Mouse (Mus musculus) regulatory T cell (primary cell): ENCODE results near the gene Garem2.

Source experiments
- in situ Hi-C: fragments of 300-600 bp; cut with MboI, MseI; formaldehyde crosslinking; loops from one replicate; pipeline ENCODE4 v1.15.1; 2025; ENCODE audit warnings: high pct_unique_total_duplicates

The Garem2 gene

DNA sequence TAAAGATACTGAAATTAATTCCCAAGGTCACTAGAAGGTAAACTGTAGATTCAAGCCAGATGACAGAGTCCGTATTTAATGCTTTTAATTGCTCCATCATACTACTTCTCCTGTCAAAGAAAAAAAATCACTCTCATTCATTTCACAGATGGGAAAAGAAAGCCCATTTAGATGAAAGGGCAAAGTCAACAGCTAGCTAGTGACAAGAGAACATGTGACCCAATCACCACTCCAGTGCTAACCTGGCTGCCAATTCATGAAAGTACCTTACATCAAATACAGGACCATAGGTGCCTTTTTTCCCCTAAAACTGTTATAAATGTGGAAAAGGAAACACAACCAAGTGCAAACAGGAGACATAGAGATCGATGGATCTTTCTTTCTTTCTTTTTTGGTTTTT lies 48.3 kb downstream of the Garem2 start:
- in situ Hi-C loops: no loop called here

DNA sequence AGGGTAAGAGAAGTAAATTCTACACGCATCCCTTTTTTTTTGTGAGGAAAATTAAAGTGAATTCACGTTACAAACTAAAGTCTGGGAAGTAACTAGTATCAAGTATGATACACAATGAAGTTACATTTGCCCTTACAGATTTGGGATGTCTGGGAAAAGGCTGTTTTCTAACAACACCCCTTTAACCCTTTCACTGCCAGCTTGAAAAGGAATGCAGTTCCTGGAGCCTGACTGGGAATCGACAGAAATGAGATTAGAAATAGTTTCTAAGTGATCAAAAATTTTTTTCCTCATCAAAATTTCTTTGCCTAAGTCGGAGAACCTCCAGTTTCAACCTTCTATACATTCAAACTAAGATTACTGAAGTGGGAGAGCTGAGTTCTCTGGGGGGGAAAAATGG lies 49.1 kb downstream of the Garem2 start:
- in situ Hi-C loops: no loop called here

DNA sequence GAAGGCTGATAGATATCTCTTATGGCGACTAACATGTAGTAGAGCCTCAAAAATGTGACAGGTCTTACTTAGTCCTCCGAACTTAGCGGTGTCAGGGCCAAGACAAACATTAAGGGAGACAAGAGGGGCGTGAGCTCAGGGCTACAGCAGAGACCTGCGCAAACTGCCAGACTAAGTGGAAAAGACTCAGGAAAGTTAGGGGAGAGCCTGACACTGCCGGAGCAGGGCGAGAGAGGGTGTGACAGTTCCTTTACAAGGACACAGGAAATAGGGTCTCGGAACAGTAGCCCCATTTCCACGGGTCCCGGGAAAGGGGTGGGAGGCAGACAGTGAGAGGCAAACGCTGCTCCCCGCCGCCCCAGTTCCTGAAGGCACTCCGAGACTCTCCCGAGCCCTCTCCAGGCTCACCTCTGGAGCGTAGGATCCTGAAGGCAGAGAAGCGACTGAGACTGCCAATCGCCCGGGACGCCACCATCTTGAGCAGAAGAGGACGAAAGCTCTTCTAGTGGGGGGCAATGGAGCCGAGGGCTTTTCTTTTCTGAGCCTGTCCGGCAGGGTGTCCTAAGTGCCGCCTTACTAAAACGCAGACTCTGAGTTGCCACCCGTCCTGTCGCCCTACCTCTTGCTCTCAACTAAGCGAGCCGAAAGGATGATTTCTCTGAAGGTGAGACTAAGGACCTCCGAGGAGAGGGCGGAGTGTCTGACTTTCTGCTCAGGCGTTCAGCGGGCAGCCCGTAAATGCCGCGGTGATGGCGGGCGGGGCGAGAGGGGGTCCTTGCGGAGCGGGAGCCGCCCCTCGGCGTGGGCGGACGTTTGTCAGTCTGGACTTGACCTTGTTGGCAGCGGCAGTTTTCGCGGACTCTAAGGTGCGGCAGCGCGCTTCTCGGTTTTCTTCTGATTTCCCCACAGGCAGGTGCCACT lies 49.8 kb downstream of the Garem2 start, which contains the start of the genes Hadha and Hadhb:
Gene Hadha, minus strand, starts transcription at position 689 of the 921 bp plus-strand sequence.
Gene Hadhb, plus strand, starts transcription at position 775 of the 921 bp plus-strand sequence.
- in situ Hi-C loops: no loop called here

DNA sequence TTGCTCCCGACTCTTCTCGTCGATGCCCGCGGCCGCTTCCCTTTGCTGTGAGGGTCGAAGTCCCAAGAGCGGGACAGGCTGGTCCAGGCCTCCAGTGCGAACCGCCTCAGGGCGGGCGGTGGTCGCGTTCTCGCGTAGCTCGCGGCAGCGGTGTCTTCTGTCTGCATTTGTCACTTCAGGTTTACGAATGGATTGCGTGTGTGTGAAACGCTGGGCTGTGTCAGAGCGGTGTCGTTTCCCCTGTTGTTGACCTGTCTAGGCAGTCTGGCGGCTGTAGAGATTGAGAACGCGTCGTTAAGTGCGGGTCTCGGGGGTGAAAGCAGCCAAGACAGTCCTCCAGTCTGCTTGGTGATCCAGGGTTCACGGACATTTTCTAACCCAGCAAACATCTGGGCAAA lies 50.4 kb downstream of the Garem2 start:
- in situ Hi-C loops: no loop called here

DNA sequence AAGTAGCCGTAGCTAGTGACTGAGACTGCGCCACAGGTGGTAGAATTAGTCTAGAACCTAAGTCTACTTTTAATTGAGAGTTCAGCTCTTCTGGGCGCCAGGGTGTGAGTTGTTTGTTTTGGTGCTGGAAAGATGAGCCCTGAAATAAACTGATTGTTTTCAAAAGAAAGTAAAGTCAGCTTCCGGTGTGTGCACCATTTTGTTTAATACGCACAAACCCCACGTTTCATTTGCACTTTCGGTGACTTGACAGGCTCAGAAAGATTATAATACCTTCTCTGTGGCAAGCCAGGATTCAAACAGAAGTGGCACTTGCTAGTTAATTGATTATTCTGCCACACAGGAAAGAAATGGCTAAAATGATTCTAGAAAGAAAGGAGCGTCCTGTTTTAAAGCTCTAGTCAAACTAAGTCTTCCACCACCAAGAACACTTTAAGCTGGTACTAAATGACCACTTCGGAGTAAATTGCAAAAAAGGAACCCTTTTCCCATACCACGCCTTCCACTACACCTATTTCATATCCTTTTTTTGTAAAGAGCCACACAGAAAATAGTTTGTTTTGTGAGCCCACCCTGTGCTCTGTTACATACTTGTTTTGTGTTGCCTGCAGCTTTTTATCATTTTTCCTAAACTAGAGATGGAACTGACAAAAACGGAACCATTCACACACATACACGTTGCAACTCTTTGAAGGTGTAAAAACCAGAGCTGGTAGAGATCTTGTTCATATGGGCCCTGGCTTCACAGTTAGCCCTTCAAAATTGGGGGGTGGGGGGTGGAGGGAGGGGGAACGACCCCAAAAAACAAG lies 51.1 kb downstream of the Garem2 start:
- in situ Hi-C loops: no loop called here

DNA sequence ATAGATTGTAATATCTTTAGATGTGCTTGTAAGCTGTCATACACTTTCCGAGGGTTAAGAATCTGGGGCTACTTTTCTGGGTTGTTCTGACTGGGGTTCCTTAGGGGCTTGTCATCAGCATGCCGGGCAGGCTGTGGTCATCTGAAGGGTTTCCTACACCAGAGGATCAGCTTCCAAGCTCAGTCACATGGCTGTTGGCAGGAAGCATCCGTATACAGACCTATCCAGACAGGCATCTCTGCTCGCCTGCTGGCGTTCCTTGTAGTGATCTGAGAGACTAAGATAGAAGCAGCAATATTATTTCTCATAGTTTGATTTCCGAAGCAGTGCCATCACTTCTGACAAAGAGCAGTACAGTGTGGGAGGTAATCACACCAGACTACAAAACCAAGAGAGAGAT lies 54.6 kb downstream of the Garem2 start:
- in situ Hi-C loops: no loop called here

DNA sequence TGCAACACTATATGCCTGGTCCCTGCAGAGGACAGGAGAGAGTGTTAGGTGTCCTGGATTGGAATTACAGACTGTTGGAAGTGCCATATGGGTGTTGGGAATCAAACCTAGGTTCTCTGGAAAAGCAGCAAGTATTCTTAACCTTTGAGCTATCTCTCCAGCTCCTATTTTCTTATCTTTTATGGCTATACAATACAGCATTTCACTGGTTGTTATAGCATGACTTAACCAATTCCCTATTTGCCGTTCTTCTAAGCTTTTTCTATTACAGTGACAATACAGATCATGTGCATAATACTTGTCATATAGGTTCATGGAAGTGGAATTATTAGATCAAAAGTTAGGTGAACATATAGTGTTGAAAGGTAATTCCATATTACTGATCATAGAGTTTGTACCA lies 56.9 kb downstream of the Garem2 start:
- in situ Hi-C loops: no loop called here

DNA sequence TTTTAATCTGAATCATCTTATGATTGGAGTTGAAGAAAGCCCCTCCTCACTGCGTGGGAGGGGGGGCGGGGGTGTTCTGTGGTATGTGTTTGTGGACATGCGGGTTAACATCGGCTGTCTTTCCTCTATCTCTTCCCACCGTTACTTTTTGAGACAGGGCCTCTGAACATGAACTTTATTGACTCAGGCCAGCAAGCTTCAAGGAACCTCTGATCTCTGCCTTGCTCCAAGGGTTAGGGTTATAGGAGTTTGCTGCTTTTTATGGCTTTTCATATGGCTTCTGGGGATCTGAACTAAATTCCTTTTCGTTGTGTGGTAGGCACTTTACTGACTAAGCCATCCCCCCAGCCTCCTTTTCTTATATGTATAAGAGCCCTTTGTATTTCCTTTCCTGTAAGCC lies 57.4 kb downstream of the Garem2 start:
- in situ Hi-C loops: no loop called here

DNA sequence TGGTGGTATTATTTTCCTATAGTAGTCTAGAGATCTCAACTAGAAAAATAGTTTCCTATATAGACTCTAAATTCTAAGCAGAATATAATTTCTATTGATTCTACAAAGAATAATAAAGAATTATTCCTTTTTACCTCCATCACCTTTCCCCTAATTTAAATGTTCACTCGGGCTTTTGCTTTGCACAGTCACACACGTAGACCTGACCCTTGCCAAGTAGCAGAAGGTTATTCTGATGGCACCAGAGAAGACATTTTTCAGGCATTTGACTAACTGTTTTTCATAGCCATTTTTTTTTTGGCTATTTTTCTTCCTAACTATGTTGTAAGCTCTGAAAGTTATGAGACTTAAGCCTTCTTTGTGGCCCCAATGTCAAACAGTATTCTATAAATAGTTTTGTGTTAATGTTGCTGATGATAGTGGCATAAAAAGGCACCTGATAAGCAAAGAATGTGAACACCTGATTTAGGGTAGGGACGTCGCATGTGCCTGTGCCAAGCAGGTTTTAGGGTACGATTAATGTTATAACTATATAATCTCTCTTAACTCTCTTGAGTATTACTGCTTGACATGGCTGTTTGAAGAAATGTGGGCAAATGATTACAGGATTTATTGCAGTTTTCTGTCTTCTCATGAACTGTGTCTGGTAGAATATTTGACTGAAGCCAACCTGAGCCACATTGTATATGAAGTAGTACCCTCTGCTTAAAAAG lies 60.4 kb downstream of the Garem2 start:
- in situ Hi-C loops: no loop called here
